In genomic region chr5:113306750-113307477, GRCm38 (mm10) we compare ENCODE assay signal across 8 mouse cellular contexts. TPM values are rescaled to one million over a fixed set of nuclear protein-coding genes. Genes with fewer than 3 reads are reported as not detected.
A peak's percentile ranks its signal among the peaks of the same experiment; 100 is the strongest.
DNase-seq lines count a peak whose midpoint lies in the region; ATAC-seq lines count a peak whose summit lies in the region.

No protein-coding gene starts in this region.

- intact Hi-C loops in left cerebral cortex, postnatal 36 days (cut with DNase I) = no loop called here

- peak overlapping the region; percentile 46; the same call in 1 of the 2 replicates for H3K9ac ChIP-seq in neural tube, embryonic 15.5 days (replicated peaks)

- 3% methylated on average over 25 of the region's 25 CpGs for WGBS in neural tube, embryonic 15.5 days

- peak overlapping the region; percentile 32 for H3K4me3 ChIP-seq in neural tube, embryonic 15.5 days (replicated peaks)

- peak; percentile 74 for DNase-seq in ZHBTc4 (ENCODE audit: low read depth, low spot score)
- peak; percentile 63 for DNase-seq in cerebellum, adult 8-10 months
- peak; percentile 77 for DNase-seq in forelimb bud, embryonic 11.5 days (ENCODE audit: low read depth, low spot score)
- DNase-seq in kidney, adult 9 months = peak; percentile 57
- peak; percentile 80 to 81 for DNase-seq in left cerebral cortex, postnatal 36 days (ENCODE audit: low spot score in 2 of 2)
- no peak for DNase-seq in thymus, postnatal 25 days

- peaks cover 59% of the 10 kb centered on the region for H3K4me1 ChIP-seq in neural tube, embryonic 15.5 days

- peak; percentile 79 for ATAC-seq in neural tube, embryonic 15.5 days (ENCODE audit: low FRiP score)
- no peak for ATAC-seq in CD4-positive, CD25-positive, alpha-beta regulatory T cell, adult 4 months

- no peaks in the 10 kb centered on the region for H3K9me3 ChIP-seq in neural tube, embryonic 15.5 days (replicated peaks)

- no peaks in the 10 kb centered on the region for H3K36me3 ChIP-seq in neural tube, embryonic 15.5 days

- peak overlapping the region; percentile 93 for H3K27ac ChIP-seq in neural tube, embryonic 15.5 days (replicated peaks)

- H3K27me3 ChIP-seq in neural tube, embryonic 15.5 days (replicated peaks) = no peaks in the 10 kb centered on the region

- peak overlapping the region; percentile 80 for H3K4me2 ChIP-seq in neural tube, embryonic 15.5 days

RNA-seq across cellular contexts. Expression of gene Sgsm1, which starts 3.7 kb away (rescaled TPM):
- 100 to 1,000 TPM; 124 to 169 TPM for total RNA-seq in left cerebral cortex, postnatal 36 days (2021)
- 16.8 and 20.0 TPM in 2 replicates for polyA plus RNA-seq in neural tube, embryonic 15.5 days (2015; fragmentation: Nextera tagmentation; extraction: Ambion mirVana)
- polyA plus RNA-seq in CD4-positive, CD25-positive, alpha-beta regulatory T cell, adult 4 months (2017; shearing (Covaris generic)) = not detected

RNA-seq across cellular contexts. Expression of gene Aym1, which starts 50.2 kb away (rescaled TPM):
- total RNA-seq in left cerebral cortex, postnatal 36 days (2021) = not detected
- not detected in 2 replicates for polyA plus RNA-seq in neural tube, embryonic 15.5 days (2015; fragmentation: Nextera tagmentation; extraction: Ambion mirVana)
- polyA plus RNA-seq in CD4-positive, CD25-positive, alpha-beta regulatory T cell, adult 4 months (2017; shearing (Covaris generic)) = not detected

Comparison
In these comparisons a context has a peak if more than half of its experiments do, and no peak if none do; other contexts are left out.
1. RNA of gene Sgsm1, which starts 3.7 kb away (polyA plus RNA-seq): 16.8 to 20.0 TPM in neural tube, embryonic 15.5 days; not detected in CD4-positive, CD25-positive, alpha-beta regulatory T cell, adult 4 months; every median in the first group is over 10 times any median in the second.